Mouse (Mus musculus) testis, adult 2 months (tissue): ENCODE results near the gene Pfkfb2.

Experiments
- CTCF ChIP-seq: fragments of 200-500 bp; IDR thresholded peaks from 2 replicates; pipeline ENCODE4 v1.5.1; 2012; ENCODE audit warnings: low read depth, mild to moderate bottlenecking, inconsistent platforms, low read length, moderate library complexity; ENCODE audit not compliant: control insufficient read depth, insufficient read depth, insufficient replicate concordance
- POLR2A ChIP-seq: fragments of 200-500 bp; IDR thresholded peaks from 2 replicates; pipeline ENCODE4 v1.6.1; 2012; ENCODE audit warnings: low read depth, mild to moderate bottlenecking, inconsistent platforms, low read length, moderate library complexity; ENCODE audit not compliant: control insufficient read depth

- TF ChIP-seq POLR2A: no peak
- TF ChIP-seq CTCF: no peak
Measured at GRCm38 (mm10) chr1:130681656-130682413, 47.2 kb downstream of the Pfkfb2 start.
